In the genomic region with DNA sequence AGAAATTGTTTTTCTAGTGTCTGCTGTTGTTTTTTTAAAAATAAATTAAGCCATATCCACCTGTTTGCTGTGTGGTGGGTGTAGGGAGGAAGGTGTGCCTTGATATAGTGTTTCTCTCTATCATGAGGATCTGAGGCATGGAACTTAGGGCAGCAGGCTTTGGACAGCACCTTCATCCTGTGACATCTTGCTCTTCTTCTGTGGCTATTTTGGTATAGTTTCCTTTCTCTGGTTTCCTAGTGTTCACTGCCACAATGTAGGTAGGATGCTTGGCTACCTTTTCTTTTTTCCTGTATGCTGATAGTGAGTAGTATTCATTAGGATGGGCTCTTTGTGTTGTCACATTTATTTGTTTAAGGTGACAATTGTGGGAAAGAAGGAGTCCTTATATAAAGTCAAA, we compare ENCODE assay signal across 13 mouse cellular contexts.
"Had no signal": no experiment of that assay in that cellular context is flagged by ENCODE, and none has a peak within 500 bp of the region (broad histone marks: within the 10 kb centered on the region; RNA-seq: fewer than 3 reads in every experiment).

No protein-coding gene starts in this region.

- H3K36me3 ChIP-seq: liver, embryonic 13.5 days had no signal

- DNase-seq: kidney, adult 18-20 months; kidney, adult 9 months; kidney, postnatal 14 days; kidney, postnatal 4 days; liver, embryonic 13.5 days; lung, adult 2 months; lung, postnatal 14 days; lung, postnatal 4 days; midbrain, embryonic 14.5 days had no signal

- H3K27ac ChIP-seq: liver, embryonic 13.5 days; stomach, postnatal 0 days had no signal

- H3K27me3 ChIP-seq: liver, embryonic 13.5 days had no signal

- H3K9ac ChIP-seq: liver, embryonic 13.5 days had no signal

- H3K4me3 ChIP-seq: left cerebral cortex, adult 2 months; liver, embryonic 13.5 days had no signal

- H3K4me2 ChIP-seq: liver, embryonic 13.5 days; midbrain, embryonic 11.5 days had no signal

- H3K9me3 ChIP-seq: liver, embryonic 13.5 days had no signal

- ATAC-seq: intestine, embryonic 16.5 days had no signal
